Mouse (Mus musculus) gastrocnemius, adult 2 months (tissue): ENCODE results near the gene Cmbl. TPM values are rescaled to one million over a fixed set of nuclear protein-coding genes. Genes with fewer than 3 reads are reported as not detected.
A peak's percentile ranks its signal among the peaks of the same experiment; 100 is the strongest.

Experiments
- DNase-seq: peaks from one replicate; pipeline ENCODE4 v3.0.0; 2022
- H3K27ac ChIP-seq: fragments of 200-600 bp; 2 replicates; pipeline ENCODE4 v1.8.1; 2022; ENCODE audit warnings: mild to moderate bottlenecking
- H3K4me3 ChIP-seq: fragments of 200-600 bp; 2 replicates; pipeline ENCODE4 v1.8.1; 2022; ENCODE audit warnings: mild to moderate bottlenecking, moderate library complexity
- CTCF ChIP-seq: fragments of 200-600 bp; IDR thresholded peaks from 2 replicates; pipeline ENCODE4 v1.8.1; 2022; ENCODE audit warnings: antibody characterized with exemption, mild to moderate bottlenecking, moderate library complexity
- intact Hi-C: fragments of 180-260 bp; cut with DNase I; formaldehyde crosslinking; loops from one replicate; pipeline ENCODE4 v1.15.1; 2025
- total RNA-seq, 2 experiments: library from RNA; stranded (reverse); gene quantifications; 2 replicates each; pipeline ENCODE4 v1.2.3; 2021

Cmbl gene
- total RNA-seq, 2 experiments from 2014 or later, result 30.4 to 58.0 TPM

GRCm38 (mm10) chr15:31546291-31546690, 18.9 kb upstream of the Cmbl start:
- intact Hi-C loops, result no loop called here
- no peak overlapping the region for H3K4me3 ChIP-seq
- no peak for DNase-seq
- TF ChIP-seq CTCF, result no peak
- H3K27ac ChIP-seq, result no peak overlapping the region

- intact Hi-C loops, result no loop called here
- no peak for TF ChIP-seq CTCF
- Histone ChIP-seq H3K27ac (no peak overlapping the region), H3K4me3 (no peak overlapping the region)
- DNase-seq, result no peak
Observed at GRCm38 (mm10) chr15:31547421-31547820, 17.8 kb upstream of the Cmbl start.

GRCm38 (mm10) chr15:31550381-31550780, 14.8 kb upstream of the Cmbl start:
- no peak for DNase-seq
- no peak overlapping the region for H3K4me3 ChIP-seq
- intact Hi-C loops, result no loop called here

GRCm38 (mm10) chr15:31554855-31555254, 10.3 kb upstream of the Cmbl start:
- H3K4me3 ChIP-seq, result no peak overlapping the region
- intact Hi-C loops, result no loop called here
- TF ChIP-seq CTCF, result no peak
- no peak for DNase-seq
- H3K27ac ChIP-seq, result no peak overlapping the region

More at GRCm38 (mm10) chr15:31550381-31550780, 14.8 kb upstream of the Cmbl start:
- no peak for TF ChIP-seq CTCF
- no peak overlapping the region for H3K27ac ChIP-seq

- DNase-seq, result no peak
- intact Hi-C loops, result no loop called here
- no peak for TF ChIP-seq CTCF
- no peak overlapping the region for H3K4me3 ChIP-seq
- H3K27ac ChIP-seq, result no peak overlapping the region
Observed at GRCm38 (mm10) chr15:31561390-31561789, 3.8 kb upstream of the Cmbl start.

GRCm38 (mm10) chr15:31561976-31562375, 3.2 kb upstream of the Cmbl start:
- TF ChIP-seq CTCF, result no peak
- H3K4me3 ChIP-seq, result no peak overlapping the region
- intact Hi-C loops, result no loop called here
- DNase-seq, result no peak
- H3K27ac ChIP-seq, result no peak overlapping the region

GRCm38 (mm10) chr15:31562847-31563246, 2.3 kb upstream of the Cmbl start:
- Histone ChIP-seq H3K27ac (no peak overlapping the region), H3K4me3 (no peak overlapping the region)
- DNase-seq, result no peak
- intact Hi-C loops, result no loop called here
- no peak for TF ChIP-seq CTCF

GRCm38 (mm10) chr15:31563577-31564546, 1.3 kb upstream of the Cmbl start:
- H3K4me3 ChIP-seq, result no peak overlapping the region
- no peak overlapping the region for H3K27ac ChIP-seq
- no peak for TF ChIP-seq CTCF
- no peak for DNase-seq
- intact Hi-C loops, result no loop called here

- peak overlapping the region; percentile 56; the same call in 1 of the 2 replicates for H3K27ac ChIP-seq
- no peak for DNase-seq
- TF ChIP-seq CTCF, result no peak
- H3K4me3 ChIP-seq, result no peak overlapping the region
- intact Hi-C loops, result loop anchor here (5.0 kb wide), 1 partner anchor 33 kb away; the partner anchor contains the start of gene March6
Observed at GRCm38 (mm10) chr15:31565786-31566185, 597 bp downstream of the Cmbl start.

GRCm38 (mm10) chr15:31567431-31567830, 2.2 kb downstream of the Cmbl start:
- no peak for TF ChIP-seq CTCF
- intact Hi-C loops, result loop anchor here (5.0 kb wide), 1 partner anchor 35 kb away; the partner anchor contains the start of gene March6
- H3K27ac ChIP-seq, result no peak overlapping the region
- no peak overlapping the region for H3K4me3 ChIP-seq
- DNase-seq, result no peak

- intact Hi-C loops, result loop anchor here (5.0 kb wide), 1 partner anchor 36 kb away; the partner anchor contains the start of gene March6
- DNase-seq, result peak; percentile 75
- TF ChIP-seq CTCF, result no peak
- H3K27ac ChIP-seq, result peak overlapping the region; percentile 91
- H3K4me3 ChIP-seq, result peak overlapping the region; percentile 65
Observed at GRCm38 (mm10) chr15:31568581-31568996, 3.4 kb downstream of the Cmbl start.

GRCm38 (mm10) chr15:31569325-31570022, 4.3 kb downstream of the Cmbl start:
- DNase-seq, result peak; percentile 84
- Histone ChIP-seq H3K4me3 (peak overlapping the region; percentile 65), H3K27ac (peak overlapping the region; percentile 91)
- TF ChIP-seq CTCF, result peak; percentile 42
- intact Hi-C loops, result loop anchor here (5.0 kb wide), 1 partner anchor 37 kb away; the partner anchor contains the start of gene March6

GRCm38 (mm10) chr15:31570959-31571358, 5.8 kb downstream of the Cmbl start:
- intact Hi-C loops, result no loop called here
- peak overlapping the region; percentile 91; the same call in 1 of the 2 replicates for H3K27ac ChIP-seq
- no peak for DNase-seq
- no peak overlapping the region for H3K4me3 ChIP-seq
- TF ChIP-seq CTCF, result no peak
